Mouse (Mus musculus) liver, embryonic 11.5 days (tissue): ENCODE data around the gene Myh6. TPM values are rescaled to one million over a fixed set of nuclear protein-coding genes. Genes with fewer than 3 reads are reported as not detected.

ENCODE experiments used
- ATAC-seq: fragments of 200-750 bp; cut with Nextera tagmentation; replicated peaks from 2 replicates; pipeline ENCODE4 v1.8.0; 2017; ENCODE audit warnings: moderate number of reproducible peaks, mild to moderate bottlenecking, moderate TSS enrichment, moderate library complexity; ENCODE audit not compliant: low FRiP score
- DNase-seq: peaks from one replicate; pipeline ENCODE4 v3.0.0-alpha.2; 2017; ENCODE audit warnings: low spot score
- H3K27ac ChIP-seq: fragments of 300-500 bp; sonication (generic); 2 replicates; pipeline ENCODE4 v1.5.1; 2014; ENCODE audit warnings: mild to moderate bottlenecking, low read depth, low read length, control low read depth
- H3K27me3 ChIP-seq: fragments of 300-500 bp; sonication (generic); replicated peaks from 2 replicates; pipeline ENCODE4 v1.6.1; 2014; ENCODE audit warnings: low read length, mixed read lengths; ENCODE audit not compliant: control insufficient read depth, insufficient read depth
- H3K36me3 ChIP-seq: fragments of 300-500 bp; sonication (generic); 2 replicates; pipeline ENCODE4 v1.6.1; 2014; ENCODE audit warnings: mild to moderate bottlenecking, low read length, moderate library complexity, mixed read lengths; ENCODE audit not compliant: control insufficient read depth, insufficient read depth
- H3K4me1 ChIP-seq: fragments of 300-500 bp; sonication (generic); replicated peaks from 2 replicates; pipeline ENCODE4 v1.6.1; 2014; ENCODE audit warnings: low read length, mixed read lengths; ENCODE audit not compliant: control insufficient read depth, insufficient read depth
- H3K4me2 ChIP-seq: fragments of 300-500 bp; sonication (generic); 2 replicates; pipeline ENCODE4 v1.6.1; 2014; ENCODE audit warnings: mild to moderate bottlenecking, control low read depth, moderate library complexity
- H3K4me3 ChIP-seq: fragments of 300-500 bp; sonication (generic); 2 replicates; pipeline ENCODE4 v1.5.1; 2014; ENCODE audit warnings: low read depth, low read length, control low read depth
- H3K9ac ChIP-seq: fragments of 300-500 bp; sonication (generic); 2 replicates; pipeline ENCODE4 v1.6.1; 2014; ENCODE audit warnings: low read depth, low read length, control low read depth
- H3K9me3 ChIP-seq: fragments of 300-500 bp; sonication (generic); 2 replicates; pipeline ENCODE4 v1.6.1; 2016; ENCODE audit warnings: low read length, inconsistent platforms, mixed read lengths; ENCODE audit not compliant: control insufficient read depth
- WGBS: fragments of 180-500 bp; shearing (Covaris S2); extraction: QIAGEN DNeasy Blood & Tissue Kit; methylation state at CpG from one replicate; pipeline ENCODE4 v1.1.7; 2014; 5-methylcytosine and 5-hydroxymethylcytosine counted together
- polyA plus RNA-seq: library from polyadenylated mRNA; unstranded; fragments of >200 nt; fragmentation: Nextera tagmentation; extraction: Ambion mirVana; gene quantifications from 2 replicates; pipeline ENCODE4 v1.2.1, GENCODE M21; 2014

Myh6 gene
- polyA plus RNA-seq, 1 experiment from 2014 or later: 43.0 TPM

DNA sequence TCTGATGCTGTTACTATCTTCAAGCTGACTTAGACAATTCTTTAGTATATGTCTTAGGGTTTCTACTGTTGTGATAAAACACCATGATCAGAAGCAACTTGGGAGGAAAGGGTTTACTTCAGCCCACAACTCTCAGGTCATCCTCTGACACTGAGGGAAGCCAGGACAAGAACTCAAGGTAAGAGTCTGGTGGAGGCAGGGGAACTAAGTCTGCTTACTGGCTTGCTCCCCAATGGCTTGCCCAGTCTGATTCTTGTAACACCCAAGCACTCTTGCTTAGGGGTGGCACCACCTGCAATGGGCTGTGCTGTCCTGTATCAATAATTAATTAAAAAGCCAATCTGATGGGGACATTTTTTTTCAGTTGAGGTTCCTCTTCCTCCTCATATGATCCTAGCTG lies 32.0 kb upstream of the Myh6 start:
- H3K36me3 ChIP-seq: no peaks in the 10 kb centered on the region
- no peaks in the 10 kb centered on the region for H3K9me3 ChIP-seq
- DNase-seq: no peak
- H3K4me1 ChIP-seq: peaks cover 4% of the 10 kb centered on the region
- H3K27ac ChIP-seq: no peak overlapping the region
- no peak overlapping the region for H3K4me2 ChIP-seq
- H3K27me3 ChIP-seq: no peaks in the 10 kb centered on the region; the same call in none of the 2 replicates
- no peak overlapping the region for H3K9ac ChIP-seq
- ATAC-seq: no peak
- H3K4me3 ChIP-seq: no peak overlapping the region

DNA sequence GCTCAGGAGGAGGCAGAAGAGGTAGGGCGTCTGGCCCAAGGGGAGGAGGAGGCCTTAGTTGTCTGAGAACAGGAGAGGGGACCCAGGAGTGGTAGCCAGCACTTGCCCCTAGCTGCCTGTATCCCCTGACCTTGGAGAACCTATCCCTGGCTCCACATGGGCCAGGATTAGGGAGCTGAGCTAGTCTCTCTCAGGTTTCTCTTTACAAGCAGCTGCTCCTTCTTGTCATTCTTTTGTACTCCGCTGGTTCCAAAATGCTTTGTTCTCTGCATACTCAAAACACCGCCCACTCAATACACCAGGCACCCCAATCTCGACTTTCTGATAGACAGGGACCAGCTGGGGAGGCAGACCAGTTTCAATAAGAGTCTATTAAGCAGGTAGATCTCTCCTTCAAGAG lies 30.6 kb upstream of the Myh6 start:
- Histone ChIP-seq H3K4me1 (no peaks in the 10 kb centered on the region; the same call in 1 of the 2 replicates), H3K27me3 (no peaks in the 10 kb centered on the region; the same call in none of the 2 replicates), H3K27ac (no peak overlapping the region), H3K4me3 (no peak overlapping the region), H3K9me3 (no peaks in the 10 kb centered on the region), H3K36me3 (no peaks in the 10 kb centered on the region), H3K4me2 (no peak overlapping the region), H3K9ac (no peak overlapping the region)
- ATAC-seq (no peak), DNase-seq (no peak)
- WGBS: 64% methylated on average over 4 of the region's 4 CpGs

DNA sequence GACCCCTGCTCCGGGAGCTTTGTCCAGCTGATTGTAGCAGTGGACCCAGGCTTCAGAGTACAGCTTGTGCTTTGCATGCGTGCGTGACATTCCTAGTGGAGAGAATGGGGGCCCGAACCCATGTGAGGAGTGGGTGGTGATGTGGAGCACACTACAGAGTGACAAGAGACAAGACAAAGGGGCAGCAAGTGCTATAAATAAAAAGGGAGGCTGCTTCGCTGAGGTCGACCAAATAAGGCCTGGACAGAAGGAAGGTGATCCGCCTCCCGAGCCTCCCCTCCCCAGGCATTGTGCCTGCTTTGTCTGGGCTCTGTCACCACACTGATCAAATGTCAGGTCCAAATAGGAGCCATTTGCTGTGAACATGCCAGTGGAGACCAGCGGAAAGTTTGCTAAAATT lies 30.1 kb upstream of the Myh6 start:
- H3K27me3 ChIP-seq: no peaks in the 10 kb centered on the region; the same call in none of the 2 replicates

DNA sequence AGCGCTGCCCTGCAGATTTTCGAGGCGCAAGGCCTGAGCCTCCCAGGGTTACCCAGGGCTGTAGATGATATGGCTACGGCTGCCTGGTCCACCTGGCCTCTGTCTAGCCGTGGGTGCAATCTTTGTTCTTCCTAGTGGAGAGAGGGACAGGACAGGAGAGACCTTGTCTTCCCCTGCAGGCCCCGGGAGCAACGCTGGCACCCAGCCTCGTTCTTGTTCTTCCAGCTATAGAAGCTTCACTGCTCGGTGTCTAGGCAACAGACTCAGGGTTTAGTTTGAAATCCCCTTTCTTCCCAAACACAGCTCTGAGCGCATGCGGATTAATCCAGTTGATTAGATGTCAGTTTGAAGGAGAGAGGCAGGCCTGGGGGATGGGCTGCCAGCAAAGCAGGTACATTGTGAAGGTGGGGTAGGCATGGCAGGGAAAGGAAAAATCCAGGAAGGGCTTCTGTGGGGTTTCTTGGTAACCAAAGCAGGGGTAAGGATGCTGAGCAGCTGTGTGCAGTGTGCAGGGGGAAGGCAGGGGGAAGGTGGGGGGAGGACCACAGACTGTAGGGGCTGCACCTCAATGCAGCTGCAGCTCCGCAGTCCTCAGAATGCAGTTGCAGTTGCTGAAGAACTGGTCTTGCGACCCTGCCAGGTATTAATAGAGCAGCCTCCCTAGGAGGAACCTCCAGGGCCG lies 28.9 kb upstream of the Myh6 start:
- WGBS: 56% methylated on average over 14 of the region's 14 CpGs
- H3K4me1 ChIP-seq: no peaks in the 10 kb centered on the region; the same call in 1 of the 2 replicates

More for the DNA sequence above, 30.1 kb upstream of the Myh6 start:
- DNase-seq: no peak
- no peak overlapping the region for H3K9ac ChIP-seq
- WGBS: 69% methylated on average over 9 of the region's 9 CpGs
- no peaks in the 10 kb centered on the region for H3K9me3 ChIP-seq
- no peaks in the 10 kb centered on the region; the same call in 1 of the 2 replicates for H3K4me1 ChIP-seq
- H3K27ac ChIP-seq: no peak overlapping the region
- no peak for ATAC-seq
- H3K4me2 ChIP-seq: no peak overlapping the region
- no peaks in the 10 kb centered on the region for H3K36me3 ChIP-seq
- no peak overlapping the region for H3K4me3 ChIP-seq

DNA sequence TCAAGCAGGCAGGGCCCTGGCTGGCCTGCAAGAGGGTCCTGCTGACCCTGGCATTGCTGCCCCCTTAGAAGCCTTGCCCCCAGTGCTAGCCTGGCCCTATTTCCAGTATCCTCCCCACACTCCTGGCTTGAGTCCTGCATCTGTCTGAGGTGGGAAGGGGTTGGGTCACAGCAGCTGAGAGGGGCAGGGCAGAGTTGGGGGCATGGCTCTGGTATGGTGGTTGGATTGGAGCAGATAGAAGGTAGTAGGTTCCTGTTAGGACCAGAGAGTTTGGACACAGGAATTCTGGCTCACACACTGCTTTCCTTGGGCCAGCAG lies 28.1 kb upstream of the Myh6 start:
- no peak for DNase-seq
- no peaks in the 10 kb centered on the region; the same call in 1 of the 2 replicates for H3K4me1 ChIP-seq
- H3K4me2 ChIP-seq: no peak overlapping the region
- H3K36me3 ChIP-seq: no peaks in the 10 kb centered on the region
- no peak overlapping the region for H3K27ac ChIP-seq
- no peak overlapping the region for H3K4me3 ChIP-seq
- ATAC-seq: no peak
- no peaks in the 10 kb centered on the region; the same call in none of the 2 replicates for H3K27me3 ChIP-seq
- H3K9ac ChIP-seq: no peak overlapping the region
- H3K9me3 ChIP-seq: no peaks in the 10 kb centered on the region

More for the DNA sequence above, 28.9 kb upstream of the Myh6 start:
- no peak for DNase-seq
- H3K36me3 ChIP-seq: no peaks in the 10 kb centered on the region
- H3K27me3 ChIP-seq: no peaks in the 10 kb centered on the region; the same call in none of the 2 replicates
- H3K27ac ChIP-seq: no peak overlapping the region
- no peak overlapping the region for H3K4me2 ChIP-seq
- no peaks in the 10 kb centered on the region for H3K9me3 ChIP-seq
- H3K9ac ChIP-seq: no peak overlapping the region
- no peak overlapping the region for H3K4me3 ChIP-seq
- ATAC-seq: no peak

DNA sequence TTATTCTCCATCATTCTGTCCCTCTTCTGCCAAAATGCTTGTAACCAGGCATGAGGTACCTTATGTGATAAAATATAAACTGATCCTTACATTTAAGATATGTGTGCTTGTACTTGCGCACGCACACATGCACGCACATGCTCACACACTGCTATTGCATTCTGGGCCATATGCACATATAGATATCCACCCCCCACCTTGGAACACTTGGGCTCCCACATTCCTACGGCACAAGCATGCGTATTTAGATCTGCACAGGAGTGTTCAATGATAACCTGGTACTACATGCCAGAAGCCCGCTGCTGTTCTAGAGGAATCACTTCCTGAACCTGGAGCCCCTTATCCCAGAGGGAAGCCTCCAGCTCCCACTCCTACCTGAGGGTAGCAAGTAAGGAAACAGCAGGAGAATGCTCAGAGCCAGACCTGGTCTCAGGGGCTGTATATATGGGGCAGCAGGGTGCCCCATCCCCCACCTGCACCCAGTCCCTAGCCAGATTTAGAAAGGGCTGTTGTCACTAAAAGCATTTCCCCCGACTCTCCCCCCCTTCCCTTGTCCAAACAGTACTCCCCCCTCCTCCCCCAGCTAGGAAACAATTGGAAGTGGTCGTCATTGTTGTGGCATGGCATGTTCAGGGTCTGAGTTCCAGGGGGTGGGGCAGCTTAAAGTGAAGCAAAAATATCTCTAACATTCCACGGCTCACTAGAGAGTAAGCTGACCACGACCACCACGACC lies 27.6 kb upstream of the Myh6 start, which contains the start of gene Myh7:
TSS of gene Myh7 (minus strand) at position 491 of the 733 bp plus-strand sequence.
- no peak within 1 kb of the TSS for H3K4me3 ChIP-seq
- no peaks in the 10 kb centered on the region; the same call in none of the 2 replicates for H3K27me3 ChIP-seq
- ATAC-seq (no peak), DNase-seq (no peak)
- no peaks in the 10 kb centered on the region; the same call in 1 of the 2 replicates for H3K4me1 ChIP-seq
- H3K9me3 ChIP-seq: no peaks in the 10 kb centered on the region
- H3K4me2 ChIP-seq: no peak within 1 kb of the TSS
- no peaks in the 10 kb centered on the region for H3K36me3 ChIP-seq
- WGBS: 56% methylated on average over 11 of the region's 11 CpGs
- no peak within 1 kb of the TSS for H3K27ac ChIP-seq
- no peak within 1 kb of the TSS for H3K9ac ChIP-seq

DNA sequence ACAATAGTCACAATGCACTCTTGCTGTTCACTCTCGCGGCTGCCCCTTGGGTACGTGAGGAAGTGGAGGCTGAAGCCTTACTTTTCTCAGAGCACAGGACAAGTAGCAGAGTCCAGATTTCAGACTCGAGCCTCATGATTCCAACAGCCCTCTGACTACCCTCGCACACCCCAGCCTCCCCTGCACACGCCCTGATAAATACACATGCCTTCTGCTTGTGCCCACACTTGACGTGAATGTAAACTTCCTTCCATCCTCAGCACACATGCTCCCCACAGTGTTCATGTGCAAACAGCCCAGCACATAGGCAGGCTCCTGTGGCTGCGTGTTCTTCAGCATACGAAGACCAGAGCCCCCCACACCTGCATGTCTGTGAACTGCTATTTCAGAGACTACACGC lies 26.9 kb upstream of the Myh6 start:
- 62% methylated on average over 10 of the region's 10 CpGs for WGBS
- Histone ChIP-seq H3K4me1 (no peaks in the 10 kb centered on the region; the same call in 1 of the 2 replicates), H3K36me3 (no peaks in the 10 kb centered on the region), H3K9me3 (no peaks in the 10 kb centered on the region), H3K27me3 (no peaks in the 10 kb centered on the region; the same call in none of the 2 replicates), H3K27ac (no peak overlapping the region), H3K9ac (no peak overlapping the region), H3K4me3 (no peak overlapping the region), H3K4me2 (no peak overlapping the region)
- ATAC-seq: no peak
- no peak for DNase-seq

DNA sequence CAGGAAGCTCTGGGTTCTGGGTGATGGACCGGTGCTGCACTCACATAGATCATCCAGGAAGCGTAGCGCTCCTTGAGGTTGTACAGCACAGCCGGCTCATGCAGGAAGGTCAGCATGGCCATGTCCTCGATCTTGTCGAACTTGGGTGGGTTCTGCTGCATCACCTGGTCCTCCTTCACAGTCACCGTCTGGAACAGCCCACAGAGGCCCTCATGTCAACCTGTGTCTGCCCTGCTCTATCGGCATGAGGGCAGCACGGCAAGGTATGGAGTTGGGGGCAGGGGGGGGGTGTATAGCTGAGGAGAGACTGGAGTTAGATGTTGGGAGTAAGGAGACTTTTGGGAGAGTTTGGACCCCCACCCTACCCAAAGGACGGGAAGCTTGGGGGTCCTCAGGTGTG lies 25.5 kb upstream of the Myh6 start:
- Histone ChIP-seq H3K4me3 (no peak overlapping the region), H3K27me3 (no peaks in the 10 kb centered on the region; the same call in none of the 2 replicates), H3K9me3 (no peaks in the 10 kb centered on the region), H3K4me1 (no peaks in the 10 kb centered on the region; the same call in 1 of the 2 replicates), H3K27ac (no peak overlapping the region), H3K4me2 (no peak overlapping the region), H3K9ac (no peak overlapping the region), H3K36me3 (no peaks in the 10 kb centered on the region)
- DNase-seq (no peak), ATAC-seq (no peak)
- WGBS: 81% methylated on average over 10 of the region's 10 CpGs
